Mouse (Mus musculus) CH12.LX (cell line): ENCODE measurements around the gene Grip1.

ENCODE experiments used
- CTCF ChIP-seq, 2 experiments: IDR thresholded peaks in 1 of 2; conservative IDR thresholded peaks in 1 of 2; 2 replicates each; pipeline ENCODE4 v1.5.1; 2011 to 2012; ENCODE audit warnings: low read depth in 2 of 2, low read length in 2 of 2, improper control_type of control experiment in 1 of 2, inconsistent platforms in 1 of 2, mild to moderate bottlenecking in 1 of 2, moderate library complexity in 1 of 2
- ELF1 ChIP-seq: IDR thresholded peaks from 2 replicates; pipeline ENCODE4 v1.6.1; 2014; ENCODE audit warnings: low read depth, mild to moderate bottlenecking, inconsistent platforms, low read length, improper control_type of control experiment
- EP300 ChIP-seq: IDR thresholded peaks from 2 replicates; pipeline ENCODE4 v1.6.1; 2011; ENCODE audit warnings: low read length, improper control_type of control experiment
- ETS1 ChIP-seq: conservative IDR thresholded peaks from 2 replicates; pipeline ENCODE4 v1.6.1; 2012; ENCODE audit warnings: low read depth, mild to moderate bottlenecking, inconsistent platforms, low read length, improper control_type of control experiment, moderate library complexity
- MAFK ChIP-seq: IDR thresholded peaks from 2 replicates; pipeline ENCODE4 v1.6.1; 2011; ENCODE audit warnings: low read length, improper control_type of control experiment; ENCODE audit not compliant: insufficient replicate concordance
- MAX ChIP-seq: IDR thresholded peaks from 2 replicates; pipeline ENCODE4 v1.6.1; 2011; ENCODE audit warnings: low read length, improper control_type of control experiment
- MEF2A ChIP-seq: IDR thresholded peaks from 2 replicates; pipeline ENCODE4 v1.6.1; 2014; ENCODE audit warnings: low read depth, mild to moderate bottlenecking, inconsistent platforms, low read length, improper control_type of control experiment, borderline replicate concordance
- POLR2A ChIP-seq: IDR thresholded peaks from 2 replicates; pipeline ENCODE4 v1.6.1; 2011; ENCODE audit warnings: low read depth, mild to moderate bottlenecking, improper control_type of control experiment, low read length
- POLR2AphosphoS2 ChIP-seq: IDR thresholded peaks from 2 replicates; pipeline ENCODE4 v1.6.1; 2011; ENCODE audit warnings: low read depth, low read length, improper control_type of control experiment
- SMC3 ChIP-seq: IDR thresholded peaks from 2 replicates; pipeline ENCODE4 v1.6.1; 2011; ENCODE audit warnings: low read depth, low read length, improper control_type of control experiment
- ZC3H11A ChIP-seq: IDR thresholded peaks from 2 replicates; pipeline ENCODE4 v1.6.1; 2012; ENCODE audit warnings: low read depth, mild to moderate bottlenecking, inconsistent platforms, low read length, improper control_type of control experiment

DNA sequence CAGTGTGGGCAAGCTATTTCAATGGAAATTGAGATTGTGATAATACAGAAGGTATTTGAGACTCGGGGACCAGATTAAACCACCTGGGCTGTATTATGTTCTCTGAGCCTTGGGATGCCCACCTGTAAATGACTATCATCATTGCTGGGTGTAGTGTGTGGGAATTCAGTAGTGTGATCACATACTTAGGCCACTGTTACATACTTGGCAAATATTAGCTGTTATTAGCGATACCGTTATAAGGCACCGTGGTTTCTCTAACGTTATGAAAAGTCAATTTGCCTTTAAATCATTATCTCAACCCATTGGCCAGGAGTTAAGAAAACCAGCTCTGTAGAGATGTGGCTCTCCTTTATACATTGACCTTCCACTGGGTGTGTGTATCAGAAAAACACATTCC, 479.7 kb downstream of the Grip1 start:
- TF ChIP-seq CTCF (conservative IDR thresholded peaks at IDR 0.05 in 1 of 2, IDR thresholded peaks at IDR 0.05 in 1 of 2; ENCODE audit: low read depth in 2 of 2, low read length in 2 of 2) (no peak), POLR2A (no peak), ZC3H11A (no peak), POLR2AphosphoS2 (no peak), ELF1 (no peak), MAFK (no peak), MAX (no peak), MEF2A (no peak), ETS1 (no peak), EP300 (no peak), SMC3 (no peak)
